Mouse (Mus musculus): ENCODE measurements around the gene Prox1.

The Prox1 gene

DNA sequence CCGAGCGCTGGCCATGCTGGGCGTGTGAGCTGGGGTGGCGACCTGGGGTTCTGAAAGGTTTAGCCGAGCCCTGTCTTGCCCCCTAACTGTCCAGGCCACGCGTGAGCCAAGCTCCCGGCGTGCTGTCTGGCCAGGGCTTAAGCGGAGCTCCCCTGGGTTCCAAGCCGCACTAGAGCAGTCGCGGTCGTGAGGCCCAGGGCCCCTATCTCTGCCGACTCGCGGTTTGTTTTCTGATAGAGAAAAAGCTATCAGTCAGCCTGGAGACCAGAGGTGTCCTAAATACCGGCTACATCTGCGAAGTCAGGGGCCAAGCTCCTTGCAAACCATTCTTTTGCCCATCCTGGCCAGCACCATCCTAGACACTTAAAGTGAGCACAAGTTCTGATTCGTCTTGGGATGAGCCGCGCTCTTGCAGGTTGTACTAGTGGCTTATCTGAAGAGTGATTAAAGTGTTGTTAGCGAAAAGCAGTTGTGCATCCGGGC is 2.5 kb upstream of the Prox1 start:
- DNase-seq (ENCODE audit: low read depth): no peak

DNA sequence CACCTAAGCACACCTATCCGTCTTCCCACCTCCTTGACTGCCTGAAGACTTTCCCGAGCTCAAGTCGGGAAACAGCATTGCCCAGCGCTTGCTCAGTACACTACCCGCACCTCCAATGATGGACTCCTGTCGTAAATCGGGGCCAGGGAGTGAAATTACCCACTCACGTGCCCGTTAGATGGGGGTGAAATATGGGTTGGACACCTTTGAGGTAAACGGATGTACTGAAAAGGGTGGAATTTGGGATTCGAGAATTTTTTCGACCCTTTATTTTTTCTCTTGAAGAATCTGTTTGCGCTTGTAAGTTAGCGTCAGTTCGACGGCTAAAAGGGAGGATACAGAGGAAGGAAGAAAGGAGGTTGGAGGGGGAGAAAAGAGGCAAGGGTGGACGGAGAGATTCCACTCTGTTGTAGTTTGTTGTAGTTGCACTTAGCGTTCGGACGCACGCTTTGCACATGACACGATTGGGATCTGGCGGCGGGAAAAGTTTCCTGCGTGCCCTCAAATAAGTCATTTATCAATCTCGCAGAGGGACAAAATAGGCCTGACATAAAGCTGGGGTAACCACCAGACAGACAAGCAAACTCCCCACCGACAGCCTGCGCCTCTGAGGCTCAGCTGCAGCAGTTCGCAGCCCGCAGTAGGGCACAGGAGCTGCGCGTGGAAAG is 1.9 kb upstream of the Prox1 start:
- no peak for DNase-seq (ENCODE audit: low read depth)

DNA sequence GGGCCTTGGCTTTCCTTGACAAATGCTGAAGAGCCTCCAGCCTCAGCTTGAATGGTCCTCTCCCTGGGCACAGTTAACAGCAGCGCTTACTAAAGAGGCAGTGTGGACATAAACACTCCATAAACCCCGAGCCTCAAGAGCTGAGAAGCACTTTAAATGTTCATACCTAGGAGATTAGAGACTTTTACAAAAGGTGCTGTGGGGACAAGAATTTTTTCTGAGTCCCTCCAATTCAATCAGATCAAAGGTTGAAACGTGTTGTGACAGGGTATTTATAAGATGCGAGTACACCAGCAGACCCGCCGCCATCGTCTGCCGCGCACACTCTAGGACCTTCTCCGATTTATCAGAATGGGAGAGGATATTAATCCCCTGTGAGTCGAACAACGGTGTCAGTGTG is 1.2 kb upstream of the Prox1 start:
- DNase-seq (ENCODE audit: low read depth): no peak

DNA sequence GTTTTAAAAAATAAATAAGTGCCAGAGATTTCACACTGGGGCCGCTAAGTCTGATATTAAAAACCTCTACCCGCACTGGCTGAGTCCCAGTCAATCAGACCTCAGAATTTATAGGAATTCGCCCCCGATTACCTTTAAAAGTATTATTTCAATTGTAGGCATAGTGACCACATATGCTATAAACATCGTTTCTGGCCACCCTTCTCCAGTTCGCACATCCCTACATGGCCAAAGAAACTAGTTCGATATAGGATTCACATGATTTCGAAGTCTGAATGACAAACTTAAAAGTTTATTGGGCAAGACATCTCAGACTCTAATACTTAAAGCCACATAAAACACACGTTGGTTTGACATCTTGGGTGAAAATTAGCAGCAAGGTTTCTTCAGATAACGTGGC is 827 bp upstream of the Prox1 start:
- no peak for DNase-seq (ENCODE audit: low read depth)

DNA sequence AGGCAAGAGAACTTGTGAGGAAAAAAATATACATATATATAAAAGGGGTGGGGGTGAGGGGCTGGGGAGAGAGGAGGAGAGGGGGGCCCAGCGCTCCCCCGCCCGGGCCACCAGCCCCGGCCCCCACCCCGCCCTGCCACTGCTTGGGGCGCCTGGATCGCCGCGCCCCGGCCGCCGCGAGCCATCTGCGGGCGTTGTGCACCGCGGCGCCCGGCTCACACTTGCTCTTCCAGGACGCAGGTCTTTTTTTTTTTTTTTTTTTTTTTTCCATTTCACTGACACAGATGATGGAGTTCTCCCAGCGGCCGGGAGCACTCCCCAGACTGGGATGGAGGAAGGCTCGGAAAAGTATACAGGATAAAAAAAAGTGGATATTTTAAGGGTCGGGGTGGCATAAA is 304 bp upstream of the Prox1 start:
- DNase-seq (ENCODE audit: low read depth): no peak

DNA sequence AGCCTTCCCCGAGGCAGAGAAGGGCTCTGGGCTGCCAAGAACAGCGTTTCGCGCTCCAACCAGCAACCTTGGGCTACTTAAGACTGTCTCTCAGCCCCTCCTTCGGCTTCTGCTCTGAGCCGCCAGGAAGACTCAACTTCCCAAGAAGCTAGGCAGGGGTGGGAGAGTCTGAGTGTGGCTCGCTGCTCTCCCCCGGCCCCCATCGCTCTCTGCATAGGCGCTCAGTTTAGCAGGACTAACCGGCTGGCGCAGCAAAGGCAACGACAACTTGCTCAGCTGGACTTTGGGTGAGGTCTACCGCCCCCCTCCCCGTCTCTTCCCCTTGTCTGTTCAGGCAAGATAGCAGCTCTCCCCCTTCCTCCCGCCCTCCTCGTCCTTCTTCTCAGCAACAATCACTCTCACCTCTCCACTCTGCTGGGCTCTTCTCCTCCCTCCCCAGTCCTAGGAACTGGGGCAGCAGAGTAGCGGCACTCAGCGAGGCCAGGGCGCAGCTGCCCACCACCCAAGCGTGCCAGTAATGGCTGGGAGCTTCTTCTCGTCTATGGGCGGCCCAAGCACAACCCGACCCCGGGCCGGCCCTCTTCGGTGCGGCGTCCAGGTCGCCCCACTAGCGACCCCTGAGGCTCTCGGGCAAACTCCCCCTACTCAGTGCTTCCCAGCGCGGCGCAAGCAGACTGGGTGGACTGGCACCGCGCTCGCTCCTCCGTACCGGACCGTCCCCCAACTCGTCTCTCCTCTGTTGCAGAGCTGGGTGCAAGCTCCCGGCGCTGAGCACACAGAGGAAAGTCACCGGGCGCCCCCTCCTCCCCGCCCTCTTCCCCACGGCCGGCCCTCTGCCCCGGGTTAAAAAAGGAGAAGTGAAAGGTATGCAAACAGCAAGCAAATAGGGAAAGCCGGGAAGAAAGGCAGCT is 1.5 kb downstream of the Prox1 start:
- DNase-seq (ENCODE audit: low read depth): no peak

DNA sequence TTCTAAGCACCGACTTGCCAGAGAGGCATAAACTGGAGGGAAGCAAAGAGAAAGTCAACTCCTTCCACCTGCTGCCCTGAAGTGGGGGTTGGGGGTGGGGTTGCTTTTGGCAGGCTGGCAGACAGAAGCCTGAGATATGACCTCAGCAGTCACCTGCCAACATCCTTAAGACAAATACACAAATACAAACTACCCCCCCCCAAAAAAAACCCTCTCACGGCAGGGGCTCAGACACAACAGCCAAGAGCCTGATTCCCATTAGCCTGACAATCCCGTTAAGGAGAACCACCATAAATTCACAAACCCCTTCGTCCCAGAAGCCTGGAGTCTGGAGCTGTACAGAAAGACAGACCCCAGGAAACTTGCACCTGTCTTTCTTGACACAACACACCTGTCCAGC is 2.4 kb downstream of the Prox1 start:
- no peak for DNase-seq (ENCODE audit: low read depth)

DNA sequence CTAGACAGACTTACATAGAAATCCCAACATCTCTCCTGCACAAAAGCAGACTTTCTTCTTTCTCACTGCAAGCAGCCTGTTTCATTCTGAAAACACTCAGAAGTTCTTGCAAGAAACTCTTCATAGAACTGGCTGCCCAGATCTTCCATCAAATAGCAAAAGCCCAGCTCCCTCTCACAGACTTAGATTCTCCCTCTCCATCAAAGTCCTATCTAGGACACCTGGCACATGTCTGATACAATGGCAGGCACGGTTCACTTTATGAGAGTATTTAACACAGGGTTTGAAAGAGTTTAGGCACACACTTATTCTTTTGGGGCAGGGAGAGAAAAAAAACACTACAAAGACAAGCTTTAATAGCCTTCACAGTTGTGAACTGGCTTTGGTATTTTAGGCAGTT is 2.9 kb downstream of the Prox1 start:
- DNase-seq (ENCODE audit: low read depth): no peak

DNA sequence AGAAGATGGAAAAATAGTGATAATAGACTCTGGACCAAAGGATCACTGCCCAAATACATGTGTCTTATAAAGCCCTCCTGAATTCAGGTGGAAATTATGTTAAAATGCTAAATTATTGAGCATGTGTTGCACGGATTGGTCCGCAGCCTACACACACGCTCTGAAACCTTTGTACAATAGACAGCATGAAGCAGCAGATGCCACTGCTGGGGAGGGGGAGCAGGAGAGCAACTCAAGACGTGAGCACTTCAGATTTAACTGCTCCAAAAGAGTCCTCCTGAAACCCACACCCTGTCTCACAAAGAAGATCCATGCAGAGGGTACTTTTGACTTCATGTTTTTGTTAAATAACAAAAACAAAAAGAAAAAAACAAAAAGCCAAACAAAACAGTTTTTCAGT is 5.0 kb downstream of the Prox1 start:
- DNase-seq (ENCODE audit: low read depth): no peak

DNA sequence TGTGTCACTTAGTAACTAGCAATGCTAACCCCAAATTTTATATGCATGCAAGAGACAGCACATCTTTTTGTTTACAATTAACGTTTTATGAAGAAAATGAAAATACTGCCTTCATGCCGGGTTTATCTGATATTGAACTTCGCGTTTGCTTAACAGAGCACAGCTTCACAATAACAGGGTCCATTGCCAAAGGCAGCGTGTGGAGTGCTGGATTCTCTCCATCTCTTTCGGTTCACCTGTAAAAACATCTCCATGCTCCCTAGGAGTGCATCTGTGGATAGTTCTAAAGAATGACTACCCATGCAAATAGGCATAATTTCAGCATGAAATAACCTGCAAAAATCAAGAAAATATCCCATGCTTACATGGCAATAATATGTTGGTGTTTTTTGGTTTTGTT is 7.0 kb downstream of the Prox1 start:
- no peak for DNase-seq (ENCODE audit: low read depth)

DNA sequence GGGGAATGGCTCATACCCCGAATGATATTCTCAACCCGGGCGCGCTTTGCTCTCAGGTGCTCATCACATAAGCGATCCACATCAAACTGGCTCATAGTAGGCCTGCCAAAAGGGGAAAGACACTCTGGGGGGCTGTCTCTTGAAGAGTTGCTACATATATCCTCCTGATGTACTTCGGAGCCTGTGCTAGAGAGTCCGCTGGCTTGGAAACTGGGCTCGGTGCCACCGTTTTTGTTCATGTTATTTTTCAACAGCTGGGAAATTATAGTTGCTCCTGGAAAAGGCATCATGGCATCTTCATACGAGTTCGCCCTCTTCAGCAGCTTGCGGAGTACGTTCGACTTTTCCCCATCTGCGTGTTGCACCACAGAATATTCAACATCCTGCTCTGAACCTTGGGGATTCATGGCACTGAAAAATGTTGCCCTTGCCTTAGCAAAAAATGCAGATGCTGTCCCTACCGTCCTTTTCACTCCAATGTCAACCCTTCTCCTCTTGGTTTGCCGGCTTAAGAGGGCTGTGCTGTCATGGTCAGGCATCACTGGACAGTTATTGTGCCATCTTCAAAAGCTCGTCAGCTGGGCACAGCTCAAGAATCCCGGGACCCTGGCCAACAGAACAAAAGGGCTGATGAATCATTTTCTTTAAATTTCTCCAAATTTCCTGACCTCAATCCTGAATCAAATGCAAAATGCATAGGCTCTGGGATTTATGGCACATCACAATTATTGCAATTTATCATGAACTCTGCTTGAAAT is 8.6 kb downstream of the Prox1 start:
- no peak for DNase-seq (ENCODE audit: low read depth)

DNA sequence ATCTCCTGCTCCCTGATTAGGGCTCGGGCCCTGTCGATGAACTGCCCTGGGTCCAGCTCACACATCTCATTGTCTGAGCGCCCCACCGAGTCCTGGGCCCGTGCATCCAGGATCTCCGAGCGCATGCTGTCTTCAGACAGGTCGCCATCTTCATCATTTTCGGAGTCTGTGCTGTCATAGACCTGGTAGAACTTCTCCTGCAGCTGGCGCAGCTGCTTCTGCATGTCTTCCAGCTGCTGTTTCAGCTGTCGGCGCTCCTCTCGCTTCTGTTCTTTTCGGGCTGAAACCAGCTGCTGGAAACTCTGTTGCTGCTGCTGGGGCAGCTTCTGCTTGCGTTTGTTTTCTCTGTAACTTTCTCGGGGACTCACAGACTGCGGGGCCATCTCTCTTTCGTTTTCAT is 9.2 kb downstream of the Prox1 start:
- DNase-seq (ENCODE audit: low read depth): no peak

DNA sequence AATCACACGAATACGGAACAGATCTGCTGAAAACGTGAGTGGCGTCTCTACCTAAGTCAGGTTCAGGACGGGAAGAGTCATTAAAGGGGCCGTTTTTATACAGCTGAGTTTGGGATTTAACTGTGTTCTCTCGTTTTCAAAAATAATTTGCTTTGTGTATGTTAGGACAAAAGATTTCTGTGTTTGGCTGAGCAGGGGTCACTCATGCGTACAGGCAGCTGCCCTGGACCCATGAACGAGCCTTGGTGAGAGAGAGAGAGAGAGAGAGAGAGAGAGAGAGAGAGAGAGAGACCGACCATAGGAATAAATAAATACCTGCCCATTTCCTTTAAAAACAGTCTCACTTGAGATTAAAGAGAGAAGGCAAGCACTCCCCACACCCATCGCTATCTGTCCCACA is 11.1 kb downstream of the Prox1 start:
- no peak for DNase-seq (ENCODE audit: low read depth)

DNA sequence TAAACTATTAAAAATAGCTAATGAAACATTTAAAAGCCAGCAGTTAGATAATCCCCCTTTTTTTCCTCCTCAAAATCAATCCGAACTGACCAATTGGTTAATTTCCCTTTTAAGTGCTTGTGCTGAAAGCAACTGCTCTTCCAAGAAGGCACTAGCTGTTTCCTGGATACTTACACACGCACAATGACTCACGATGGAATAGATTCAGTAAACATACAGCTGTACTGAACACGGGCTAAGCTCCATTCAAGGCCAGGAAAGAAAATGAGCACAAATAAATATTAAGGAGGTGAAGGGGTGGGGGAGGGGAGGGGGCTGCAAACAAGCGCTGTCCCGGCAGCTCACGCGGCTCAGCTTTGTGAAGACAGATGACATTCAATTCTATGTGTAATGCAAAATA is 14.8 kb downstream of the Prox1 start:
- DNase-seq (ENCODE audit: low read depth): no peak

DNA sequence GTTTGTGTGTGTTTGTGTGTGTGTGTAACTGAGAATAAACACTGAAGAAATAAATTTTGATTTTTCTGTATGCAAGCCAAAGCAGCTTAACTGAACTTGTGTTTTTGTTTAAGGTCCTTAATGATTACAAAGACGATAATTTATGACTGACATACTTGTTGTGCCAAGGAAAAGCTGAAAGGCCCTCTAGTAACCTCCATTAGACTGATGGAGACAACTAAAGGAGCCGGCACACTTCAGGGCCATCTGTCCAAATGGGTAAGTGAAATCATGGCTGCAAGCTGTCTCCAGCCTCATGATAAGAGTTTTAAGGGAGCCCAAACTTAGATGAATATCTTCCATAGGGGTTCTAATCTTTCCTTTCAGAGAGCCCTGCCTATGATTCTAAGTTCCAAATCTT is 15.5 kb downstream of the Prox1 start:
- DNase-seq (ENCODE audit: low read depth): no peak

DNA sequence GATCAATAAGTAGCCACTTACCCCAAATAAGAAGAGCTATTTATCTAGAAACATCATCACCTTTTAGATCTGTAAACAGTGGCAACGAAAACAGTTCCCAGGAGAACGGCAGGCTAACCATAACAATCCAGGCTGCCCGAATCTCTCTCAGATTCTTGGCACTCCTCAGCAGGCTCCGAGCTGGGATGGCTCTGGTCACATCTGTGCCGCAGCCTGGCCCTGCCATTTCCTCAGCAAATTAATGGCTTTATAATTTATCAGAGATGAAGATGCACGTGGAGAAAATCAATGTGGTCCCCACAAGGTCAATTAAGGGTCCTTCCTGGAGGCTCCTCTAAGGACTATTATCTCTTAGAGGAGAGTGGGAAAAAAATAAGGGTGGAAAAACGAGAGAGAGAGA is 16.2 kb downstream of the Prox1 start:
- DNase-seq (ENCODE audit: low read depth): no peak

DNA sequence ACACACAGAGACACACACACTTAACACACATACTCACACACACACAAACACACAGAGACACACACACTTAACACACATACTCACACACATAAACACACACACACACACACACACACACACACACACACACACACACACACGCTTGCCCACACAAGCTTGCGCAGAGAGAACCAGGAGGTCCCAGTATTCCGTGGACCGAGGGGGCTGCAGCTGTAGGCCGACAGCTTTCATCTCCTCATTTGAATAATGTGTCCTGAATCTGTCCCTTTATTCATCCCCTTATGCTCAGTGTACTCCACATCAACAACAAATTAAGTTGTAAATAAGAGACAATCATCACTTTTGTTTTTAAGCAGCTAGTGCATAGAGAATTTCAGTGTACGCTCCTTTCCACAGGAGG is 17.9 kb downstream of the Prox1 start:
- no peak for DNase-seq (ENCODE audit: low read depth)

DNA sequence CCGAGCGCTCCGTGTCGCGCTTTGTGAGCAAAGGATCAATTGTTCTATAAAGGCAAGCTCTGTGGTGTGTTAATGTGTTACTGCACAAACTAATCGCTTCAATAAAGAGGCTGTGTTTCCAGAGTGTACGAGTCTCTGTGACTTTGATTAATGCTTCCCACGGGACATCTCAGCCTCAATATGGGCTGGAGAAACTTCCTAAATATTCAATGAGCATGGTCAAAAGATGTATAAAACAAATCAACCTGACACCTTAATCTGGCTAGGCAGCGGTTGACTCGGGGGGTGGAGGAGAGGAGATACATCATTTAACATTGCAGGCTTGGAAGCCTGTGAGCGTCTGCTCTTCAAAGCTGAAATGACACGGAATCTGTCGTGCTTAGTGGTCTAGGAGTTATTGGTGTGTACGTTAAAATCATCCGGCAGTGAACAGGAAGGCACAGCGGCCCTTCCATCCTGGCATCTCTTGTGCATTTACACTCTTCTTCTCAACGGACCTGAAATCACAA is 21.2 kb downstream of the Prox1 start:
- DNase-seq (ENCODE audit: low read depth): no peak

DNA sequence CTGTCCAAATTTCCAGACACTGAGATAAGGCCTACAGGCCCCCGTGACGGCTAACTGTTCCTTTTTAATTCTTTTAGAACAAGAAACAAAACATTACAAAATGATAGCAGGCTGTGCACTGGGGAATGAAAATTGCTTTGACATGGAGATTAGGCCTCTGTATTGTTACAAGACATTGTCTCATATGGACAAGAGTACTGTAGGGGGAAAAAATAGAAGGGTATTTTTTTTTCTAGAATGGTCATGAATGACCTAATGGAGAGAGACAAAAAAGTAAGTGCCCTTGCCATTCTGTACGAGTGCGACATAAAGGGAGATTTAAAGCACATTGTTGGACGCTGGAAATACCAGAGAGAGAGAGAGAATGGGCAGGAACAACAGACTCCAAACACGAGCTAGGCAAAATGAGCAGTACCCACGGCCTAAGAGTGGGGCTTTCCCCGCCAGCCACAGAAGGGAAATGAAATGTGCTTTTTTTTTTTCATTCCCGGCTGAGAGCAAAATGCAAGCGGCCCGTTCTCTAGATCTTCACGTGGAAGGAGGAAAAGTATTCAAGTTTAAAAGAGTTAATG is 21.8 kb downstream of the Prox1 start:
- no peak for DNase-seq (ENCODE audit: low read depth)

DNA sequence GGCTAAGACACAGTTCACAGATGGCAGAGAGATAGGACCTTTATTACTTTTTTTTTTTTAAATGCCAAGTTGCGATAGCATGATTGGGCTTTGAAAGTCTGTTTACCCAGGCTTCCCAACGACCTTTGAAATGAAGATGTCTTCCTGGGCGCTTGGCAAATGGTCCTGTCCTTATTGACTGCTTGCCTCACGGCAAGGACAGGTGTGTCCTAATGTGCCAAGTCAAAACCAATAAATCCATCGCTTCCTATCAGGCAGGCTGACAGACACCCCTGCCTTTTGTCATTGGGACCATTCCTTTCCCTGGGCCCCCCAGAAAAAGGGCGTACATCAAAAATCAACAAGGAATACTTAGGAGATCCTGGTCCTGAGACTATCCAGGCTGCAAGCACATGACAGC is 22.7 kb downstream of the Prox1 start:
- DNase-seq (ENCODE audit: low read depth): no peak

DNA sequence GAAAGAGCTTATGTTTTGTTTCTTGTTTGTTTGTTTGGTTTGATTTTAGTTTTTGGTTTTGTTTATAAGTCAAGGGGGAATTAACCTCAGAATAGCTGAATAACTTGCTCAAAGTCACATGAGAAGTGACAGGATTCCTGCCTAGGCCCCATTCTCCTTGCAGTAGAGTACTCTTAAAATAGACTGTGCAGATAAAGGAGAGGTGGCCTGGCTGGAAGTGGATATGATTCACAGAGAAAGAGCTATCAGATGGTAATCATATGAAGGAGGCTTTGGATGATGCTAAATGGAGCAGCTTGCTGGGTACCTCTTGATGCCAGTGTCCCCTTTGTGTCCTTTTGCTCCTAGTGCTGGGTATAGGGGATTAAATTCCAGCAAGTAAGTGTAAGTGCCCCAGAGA is 26.1 kb downstream of the Prox1 start:
- no peak for DNase-seq (ENCODE audit: low read depth)

DNA sequence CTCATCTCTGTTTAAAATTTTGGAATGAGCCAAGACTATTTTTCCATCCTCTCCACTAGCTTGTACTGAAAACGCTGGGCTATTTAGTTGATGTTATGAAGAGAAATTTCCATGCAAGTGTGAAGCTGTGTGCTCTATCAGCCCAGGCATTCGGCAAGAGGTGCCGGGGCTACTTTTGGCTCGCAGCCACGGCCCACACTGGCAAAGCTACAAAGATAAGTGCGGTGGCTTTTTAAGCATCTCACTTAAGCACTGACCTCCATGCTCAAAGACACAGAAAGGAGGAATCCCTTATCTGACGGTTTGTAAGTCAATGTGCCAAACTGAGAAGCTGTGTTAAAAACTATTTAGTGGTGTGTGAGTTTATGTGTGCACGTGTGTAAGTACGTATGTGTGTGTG is 26.9 kb downstream of the Prox1 start:
- no peak for DNase-seq (ENCODE audit: low read depth)

Measured in fibroblast of lung, adult 2 months (primary cell).